Mouse (Mus musculus) liver (tissue): ENCODE measurements at regions not wholly inside any gene's neighbourhood (a gene's known extent, or its start where the extent isn't known, plus 50 kb on each side); places are given as distances from the start of the nearest gene placed in this dataset.
"Not testable (repeated sequence)": the region's sequence is repeated elsewhere in the genome, so short reads cannot be mapped to it uniquely, and the experiment has no call there.

ENCODE experiments used
- DNase-seq: peaks from one replicate; pipeline ENCODE4 v3.0.0-alpha.2; 2020; ENCODE audit warnings: mixed read lengths

DNA sequence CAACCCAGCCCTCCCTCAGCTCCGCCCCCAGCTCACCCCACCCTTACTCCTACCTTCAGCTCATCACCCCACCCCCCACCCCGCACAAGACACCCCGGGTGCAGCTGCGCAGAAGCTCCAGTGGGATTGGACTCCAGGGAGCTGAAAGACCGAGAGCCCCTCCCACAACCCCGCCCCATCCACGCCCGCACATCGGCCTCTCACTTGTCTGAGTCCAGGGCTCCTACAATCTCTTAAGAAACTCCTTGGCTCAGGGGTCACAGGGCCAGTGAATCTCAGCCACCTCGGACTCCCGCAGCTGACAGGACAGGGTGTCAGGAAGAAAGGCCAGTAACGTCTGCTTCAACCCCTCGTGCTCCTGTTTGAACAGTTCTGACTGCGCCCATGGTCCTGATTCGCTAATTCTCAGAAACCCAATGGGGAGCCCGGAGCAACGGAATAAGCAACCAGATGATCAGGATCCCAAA is 120.7 kb downstream of the Map1s start:
- peak; percentile 14 for DNase-seq

GRCm38 (mm10) chr8:71028564-71028963 is 122.8 kb downstream of the Map1s start:
- DNase-seq, result not testable (repeated sequence)
